Mouse (Mus musculus): ENCODE measurements around the gene Sult2a3. TPM values are rescaled to one million over a fixed set of nuclear protein-coding genes. Genes with fewer than 3 reads are reported as not detected.
"Not testable (repeated sequence)": the region's sequence is repeated elsewhere in the genome, so short reads cannot be mapped to it uniquely, and the experiment has no call there.

Sult2a3 gene
- total RNA-seq (2017) = not detected in 2 replicates

DNA sequence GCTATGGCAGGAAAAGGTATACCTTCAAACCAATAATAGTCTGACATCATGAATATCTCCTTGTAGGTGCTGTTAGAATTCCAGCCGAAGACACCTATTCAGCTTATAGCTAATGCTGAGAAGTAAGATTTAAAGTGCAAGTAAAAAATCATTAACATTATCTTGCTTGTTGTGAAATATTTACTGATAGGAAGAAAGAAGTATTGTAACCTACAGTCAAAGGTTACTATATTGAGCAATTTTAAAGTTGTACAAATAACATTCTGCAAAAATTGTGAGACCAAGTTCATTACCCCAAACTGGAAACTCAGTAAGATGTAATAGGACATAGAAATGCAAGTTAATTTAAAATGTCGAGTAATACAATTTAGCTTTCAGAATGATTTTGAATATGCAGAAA is at the start of gene Sult2a3:
Gene Sult2a3 (minus strand): TSS at position 101 of the 400 bp plus-strand sequence.
- ATAC-seq (ENCODE audit: extremely low read depth, insufficient number of reproducible peaks, low FRiP score, poor library complexity, severe bottlenecking) = no peak

DNA sequence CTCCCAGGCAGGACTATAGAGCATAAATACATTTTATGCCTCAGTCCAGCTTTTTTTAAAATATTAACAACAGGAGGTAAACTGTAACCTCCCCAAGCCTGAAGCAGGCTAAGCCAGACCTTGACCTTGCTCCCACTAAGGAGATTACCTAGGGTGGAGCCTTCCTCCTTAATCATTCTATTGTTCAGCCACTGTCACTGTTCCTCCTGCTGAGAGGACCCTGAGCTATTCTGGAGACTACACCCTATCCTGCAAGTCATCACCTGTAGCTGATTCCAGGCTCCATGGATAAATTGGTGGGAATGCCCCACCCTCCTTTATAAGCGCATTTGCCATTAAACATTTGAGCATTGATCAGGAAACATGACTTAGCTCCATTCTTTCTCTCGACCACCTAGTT is 2.4 kb downstream of the Sult2a3 start:
- ATAC-seq (ENCODE audit: extremely low read depth, insufficient number of reproducible peaks, low FRiP score, poor library complexity, severe bottlenecking) = no peak

DNA sequence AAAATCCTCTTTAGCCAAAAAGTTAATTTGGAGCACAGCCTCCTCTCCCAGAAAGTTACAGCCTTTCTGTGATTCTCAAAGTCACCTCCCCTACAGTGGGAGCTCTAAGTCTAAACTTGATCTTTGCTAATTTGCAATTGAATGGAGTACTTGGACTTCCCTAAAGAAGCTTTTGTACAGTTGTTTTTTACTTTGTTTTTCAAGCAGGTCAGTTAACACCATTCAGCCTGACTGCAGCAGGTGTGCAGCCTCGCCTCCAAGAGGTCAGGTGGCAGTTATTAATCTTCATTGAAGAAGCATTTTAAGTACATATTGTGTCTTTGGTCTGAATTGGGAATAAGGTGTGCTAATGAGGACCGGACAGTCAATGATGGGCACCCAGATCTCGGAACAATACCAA is 3.0 kb downstream of the Sult2a3 start:
- ATAC-seq (ENCODE audit: extremely low read depth, insufficient number of reproducible peaks, low FRiP score, poor library complexity, severe bottlenecking) = not testable (repeated sequence)

DNA sequence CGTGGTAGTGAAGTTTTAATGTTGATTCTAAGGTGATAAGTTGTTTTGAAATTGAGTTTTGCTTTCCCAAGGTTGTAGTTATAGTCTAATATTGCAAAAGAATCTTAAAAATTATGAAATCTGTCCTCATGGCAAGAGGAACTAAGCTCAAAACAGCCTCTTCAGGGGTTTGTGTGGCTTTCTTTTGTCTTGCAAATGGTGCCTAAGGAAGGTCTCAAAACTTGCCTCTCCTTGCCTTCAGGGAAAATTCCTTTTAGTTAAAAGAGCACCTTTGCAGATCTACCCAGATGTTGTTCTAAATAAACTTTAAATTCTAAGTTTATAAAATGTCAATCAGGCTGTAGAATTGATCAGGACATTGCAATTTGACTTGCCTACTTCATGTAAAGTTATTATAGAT is 6.1 kb downstream of the Sult2a3 start:
- ATAC-seq (ENCODE audit: extremely low read depth, insufficient number of reproducible peaks, low FRiP score, poor library complexity, severe bottlenecking) = no peak

DNA sequence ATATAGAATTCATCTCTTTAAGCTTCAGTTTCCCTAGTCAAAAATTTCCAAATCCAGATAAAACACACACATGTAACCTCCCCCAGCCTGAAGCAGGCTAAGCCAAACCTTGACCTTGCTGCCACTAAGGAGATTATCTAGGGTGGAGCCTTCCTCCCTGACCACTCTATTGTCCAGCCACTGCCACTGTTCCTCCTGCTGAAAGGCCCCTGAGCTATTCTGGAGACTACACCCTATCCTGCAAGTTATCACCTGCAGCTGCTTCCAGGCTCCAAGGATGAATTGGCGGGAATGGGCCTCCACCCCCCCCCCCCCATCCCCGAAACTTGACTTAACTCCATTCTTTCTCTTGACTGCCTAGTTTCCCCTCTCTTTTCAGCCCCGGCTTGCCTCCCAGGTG is 8.4 kb downstream of the Sult2a3 start:
- not testable (repeated sequence) for ATAC-seq (ENCODE audit: extremely low read depth, insufficient number of reproducible peaks, low FRiP score, poor library complexity, severe bottlenecking)

DNA sequence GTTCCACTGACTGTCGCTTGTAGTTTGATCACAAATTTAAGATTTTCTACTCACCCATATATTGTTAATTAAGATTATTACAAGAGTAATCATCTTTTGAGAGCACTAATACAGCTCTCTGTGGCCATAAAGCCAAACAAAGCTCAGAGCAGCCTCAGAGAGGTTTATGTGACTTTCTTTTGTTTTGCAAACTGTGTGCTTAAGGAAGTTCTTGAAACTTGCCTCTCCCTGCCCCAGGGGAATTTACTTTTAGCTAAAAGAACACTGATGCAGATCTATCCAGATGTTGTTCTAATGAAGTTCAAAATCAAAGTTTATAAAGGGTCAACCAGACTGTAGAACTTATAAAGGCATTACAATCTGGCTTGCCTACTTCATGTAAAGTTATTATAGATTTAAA is 75.0 kb downstream of the Sult2a3 start:
- ATAC-seq (ENCODE audit: extremely low read depth, insufficient number of reproducible peaks, low FRiP score, poor library complexity, severe bottlenecking) = not testable (repeated sequence)

DNA sequence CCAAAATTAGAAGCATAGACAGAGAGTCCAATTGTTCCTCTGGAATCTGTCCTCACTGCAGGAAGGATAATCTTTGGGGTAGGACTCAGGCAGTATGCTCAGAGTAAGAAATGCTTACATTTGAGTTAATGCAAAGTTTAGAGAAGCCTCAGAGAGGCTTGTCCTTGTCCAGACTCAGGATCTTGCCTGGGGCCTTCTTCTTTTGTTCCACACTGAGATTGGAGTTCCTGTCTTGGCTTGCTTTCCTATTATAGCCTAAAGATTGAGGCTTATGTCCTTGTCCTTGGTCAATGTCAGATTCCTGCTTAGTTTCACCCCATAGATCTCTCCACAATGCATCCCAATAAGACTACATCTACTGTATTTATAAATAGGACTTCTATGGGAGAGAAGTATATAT is 92.0 kb downstream of the Sult2a3 start:
- not testable (repeated sequence) for ATAC-seq (ENCODE audit: extremely low read depth, insufficient number of reproducible peaks, low FRiP score, poor library complexity, severe bottlenecking)

Other genes starting within 250 kb of the Sult2a3 start
- gene Sult2a4, start 133.4 kb downstream of the Sult2a3 start, total RNA-seq (2017) = not detected in 2 replicates
- not detected in 2 replicates for gene Sult2a6, start 131.8 kb upstream of the Sult2a3 start, total RNA-seq (2017)
- not detected in 2 replicates for gene Obox8, start 210.5 kb upstream of the Sult2a3 start, total RNA-seq (2017)

Measured in neutrophil, adult 5-6 weeks (primary cell).